Mouse (Mus musculus) kidney, postnatal 4 days (tissue): ENCODE results near the gene Irf4.

Experiments used
- DNase-seq, 2 experiments: peaks; one replicate each; pipeline ENCODE4 v3.0.0; 2021; ENCODE audit warnings: mixed read lengths in 2 of 2

Irf4 gene

DNA sequence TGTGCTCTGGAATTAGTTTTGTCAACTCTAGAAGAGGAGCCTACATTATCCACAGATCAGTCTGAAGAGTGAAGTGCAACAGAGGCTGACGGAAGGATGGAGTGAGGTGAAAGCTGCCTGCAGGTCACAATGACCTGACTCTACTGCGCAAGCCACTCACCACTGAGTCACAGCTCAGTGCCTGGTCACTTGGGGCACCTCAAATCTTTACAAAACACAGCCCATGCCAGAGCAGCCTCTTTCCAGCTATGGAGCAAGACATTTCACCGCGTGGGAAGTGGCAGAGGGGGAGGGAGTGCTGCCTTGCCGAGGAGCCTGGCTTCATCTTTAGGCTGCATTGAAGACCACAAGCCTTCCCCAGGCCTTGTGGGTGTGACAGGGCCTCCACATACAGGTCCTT lies 65.2 kb downstream of the Irf4 start:
- DNase-seq = no peak
